Mouse (Mus musculus): ENCODE data around the gene Cox19.

Gene Cox19

DNA sequence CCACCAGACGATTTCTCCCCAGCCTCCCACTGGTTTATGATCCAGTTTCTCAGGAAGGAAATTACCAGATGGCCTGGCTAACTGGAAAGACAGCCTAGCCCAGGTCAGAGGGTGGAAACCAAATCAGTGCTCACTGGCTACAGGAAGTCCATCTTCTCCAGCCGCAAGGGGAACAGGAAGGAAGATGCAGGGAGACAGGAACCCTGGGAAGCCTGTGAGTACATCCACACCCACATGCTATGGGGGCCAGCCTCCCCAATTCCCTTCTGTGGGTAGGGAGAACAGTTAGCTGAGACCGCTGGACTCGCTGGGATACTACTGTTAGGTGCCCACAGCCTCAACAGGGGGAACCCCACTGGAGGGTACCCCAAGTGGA, 37.0 kb upstream of the Cox19 start:
- no peak for DNase-seq (ENCODE audit: low read depth, low spot score)
- no peaks in the 10 kb centered on the region for H3K27me3 ChIP-seq (ENCODE audit: control insufficient read depth, insufficient read depth, low read length, poor library complexity, severe bottlenecking)
- peaks cover 4% of the 10 kb centered on the region for H3K36me3 ChIP-seq (ENCODE audit: control insufficient read depth, insufficient read depth, low read length, poor library complexity, severe bottlenecking)

DNA sequence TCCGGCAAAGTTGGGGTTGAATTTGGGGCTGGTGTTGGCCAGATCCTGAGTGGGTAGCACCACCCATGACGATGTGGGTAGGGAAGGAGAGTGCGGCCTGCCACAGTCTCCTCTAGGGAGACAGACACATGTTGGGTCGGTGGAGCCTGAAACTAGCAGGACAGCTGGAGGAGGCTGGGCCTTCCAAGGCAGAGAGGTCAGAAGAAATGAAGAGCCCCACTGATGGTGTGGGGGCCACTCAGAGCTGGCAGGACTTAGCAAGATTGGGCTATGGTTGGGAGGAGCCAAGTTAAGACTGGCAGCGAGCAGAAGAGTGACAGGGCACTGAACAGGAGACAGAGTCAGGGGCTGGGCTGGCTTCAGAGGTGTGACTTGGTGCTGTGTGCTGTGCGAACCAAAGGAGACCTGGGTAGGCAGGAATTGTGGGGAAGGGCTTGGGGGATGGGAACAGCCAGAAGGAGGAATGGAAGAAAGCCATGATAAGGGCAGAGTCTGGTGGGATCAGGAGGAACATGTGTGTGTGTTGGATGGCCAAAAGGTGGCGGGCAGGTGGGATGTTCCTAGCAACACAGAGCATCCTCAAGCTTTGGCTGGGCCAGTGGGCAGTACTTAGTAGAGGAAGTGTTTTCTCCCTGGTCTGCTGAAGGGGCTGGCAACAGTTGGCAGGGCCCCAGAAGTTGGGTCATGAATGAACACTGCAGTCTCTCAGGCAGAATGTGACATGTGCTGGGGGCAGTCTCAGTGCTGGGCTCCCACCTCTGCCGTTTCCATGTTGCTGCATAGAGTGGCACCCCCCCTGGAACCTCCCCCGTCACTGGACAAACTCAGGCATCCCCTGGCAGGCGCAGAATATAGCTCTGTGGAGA, 36.3 kb upstream of the Cox19 start:
- DNase-seq (ENCODE audit: low read depth, low spot score): no peak
- Histone ChIP-seq H3K27me3 (ENCODE audit: control insufficient read depth, insufficient read depth, low read length, poor library complexity, severe bottlenecking) (no peaks in the 10 kb centered on the region), H3K36me3 (ENCODE audit: control insufficient read depth, insufficient read depth, low read length, poor library complexity, severe bottlenecking) (no peaks in the 10 kb centered on the region; the same call in 1 of the 2 replicates)

DNA sequence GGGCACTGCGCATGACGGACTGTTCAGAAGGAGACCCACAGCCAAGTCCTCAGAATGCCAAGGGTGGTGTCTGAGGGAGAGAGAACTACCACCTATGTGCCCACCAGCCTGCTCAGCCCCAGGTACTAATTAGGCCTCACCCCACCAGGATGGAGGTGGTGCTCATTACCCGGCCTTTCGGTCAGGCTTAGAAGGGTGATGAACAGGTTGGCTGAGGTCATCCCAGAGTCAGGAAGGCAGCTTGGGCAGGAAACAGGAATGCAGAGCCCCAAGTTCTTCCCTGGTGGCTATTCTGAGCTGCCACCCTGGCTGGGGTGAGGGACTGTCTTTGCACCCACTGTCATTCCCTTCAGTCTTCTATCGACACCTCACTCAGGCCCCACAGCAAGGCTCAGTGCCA, 34.8 kb upstream of the Cox19 start:
- DNase-seq (ENCODE audit: low read depth, low spot score): no peak

DNA sequence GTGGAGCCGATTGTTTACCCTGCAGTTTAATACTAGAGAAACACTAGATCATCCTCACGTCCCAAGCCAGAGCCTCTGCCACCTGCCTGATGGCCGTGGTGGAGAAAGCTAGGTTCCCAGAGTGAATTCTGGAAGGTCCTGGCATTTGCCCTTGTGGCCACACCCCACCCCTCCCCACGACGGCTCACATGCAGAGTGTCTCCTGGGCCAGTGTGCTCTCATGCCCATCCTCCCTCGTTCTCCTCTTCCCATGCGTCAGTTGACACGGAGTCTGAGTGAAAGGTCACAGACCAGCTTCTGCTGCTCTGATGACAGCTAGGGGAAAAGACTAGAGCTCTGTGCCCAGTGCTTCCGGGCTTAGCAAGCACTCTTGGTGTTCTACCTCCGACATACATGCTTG, 33.3 kb upstream of the Cox19 start:
- no peaks in the 10 kb centered on the region for H3K27me3 ChIP-seq (ENCODE audit: control insufficient read depth, insufficient read depth, low read length, poor library complexity, severe bottlenecking)
- no peaks in the 10 kb centered on the region; the same call in 1 of the 2 replicates for H3K36me3 ChIP-seq (ENCODE audit: control insufficient read depth, insufficient read depth, low read length, poor library complexity, severe bottlenecking)
- no peak for DNase-seq (ENCODE audit: low read depth, low spot score)

More for the DNA sequence above, 34.8 kb upstream of the Cox19 start:
- Histone ChIP-seq H3K36me3 (ENCODE audit: control insufficient read depth, insufficient read depth, low read length, poor library complexity, severe bottlenecking) (no peaks in the 10 kb centered on the region; the same call in 1 of the 2 replicates), H3K27me3 (ENCODE audit: control insufficient read depth, insufficient read depth, low read length, poor library complexity, severe bottlenecking) (no peaks in the 10 kb centered on the region)

DNA sequence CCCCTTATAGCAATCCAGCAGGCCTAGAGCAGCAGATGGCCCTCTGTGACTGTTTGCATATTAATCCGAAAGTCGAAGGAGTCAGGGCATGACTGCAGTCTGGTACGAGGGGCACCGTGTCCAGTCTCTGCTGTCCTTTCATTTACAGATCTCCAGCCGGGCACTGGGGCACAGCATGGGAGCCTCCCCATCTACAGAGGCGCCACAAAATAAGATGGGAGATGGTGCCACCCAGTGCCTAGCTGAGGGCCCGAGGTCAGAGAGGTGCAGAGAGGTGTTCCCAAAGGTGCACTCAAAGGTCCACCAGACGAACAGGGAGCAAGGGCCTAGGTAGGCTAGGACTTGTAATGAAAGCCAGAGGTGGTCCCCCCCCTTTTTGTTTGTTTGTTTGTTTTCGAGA, 32.0 kb upstream of the Cox19 start:
- Histone ChIP-seq H3K27me3 (ENCODE audit: control insufficient read depth, insufficient read depth, low read length, poor library complexity, severe bottlenecking) (no peaks in the 10 kb centered on the region), H3K36me3 (ENCODE audit: control insufficient read depth, insufficient read depth, low read length, poor library complexity, severe bottlenecking) (no peaks in the 10 kb centered on the region; the same call in 1 of the 2 replicates)
- DNase-seq (ENCODE audit: low read depth, low spot score): no peak

DNA sequence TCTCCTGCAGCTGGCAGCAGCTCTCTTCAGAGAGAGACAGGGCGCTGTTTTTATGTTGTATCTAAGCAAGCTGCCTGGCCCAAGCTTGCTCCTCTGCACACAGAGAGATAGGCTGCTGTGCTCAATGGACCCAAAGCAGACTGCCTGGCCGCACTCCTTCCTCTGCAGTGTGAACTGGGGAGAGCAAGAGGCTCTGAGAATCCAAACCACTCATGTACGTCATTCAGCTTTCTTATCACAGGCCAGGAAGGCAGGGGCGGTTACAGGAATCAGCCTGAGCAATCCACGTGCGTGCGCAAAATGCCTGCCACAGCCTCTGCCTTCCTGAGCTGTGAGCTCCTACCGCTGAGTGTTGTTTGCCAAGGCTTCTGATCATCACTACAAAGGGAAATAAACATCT, 31.5 kb upstream of the Cox19 start:
- no peaks in the 10 kb centered on the region; the same call in 1 of the 2 replicates for H3K36me3 ChIP-seq (ENCODE audit: control insufficient read depth, insufficient read depth, low read length, poor library complexity, severe bottlenecking)
- no peaks in the 10 kb centered on the region for H3K27me3 ChIP-seq (ENCODE audit: control insufficient read depth, insufficient read depth, low read length, poor library complexity, severe bottlenecking)
- DNase-seq (ENCODE audit: low read depth, low spot score): peak; percentile 49

DNA sequence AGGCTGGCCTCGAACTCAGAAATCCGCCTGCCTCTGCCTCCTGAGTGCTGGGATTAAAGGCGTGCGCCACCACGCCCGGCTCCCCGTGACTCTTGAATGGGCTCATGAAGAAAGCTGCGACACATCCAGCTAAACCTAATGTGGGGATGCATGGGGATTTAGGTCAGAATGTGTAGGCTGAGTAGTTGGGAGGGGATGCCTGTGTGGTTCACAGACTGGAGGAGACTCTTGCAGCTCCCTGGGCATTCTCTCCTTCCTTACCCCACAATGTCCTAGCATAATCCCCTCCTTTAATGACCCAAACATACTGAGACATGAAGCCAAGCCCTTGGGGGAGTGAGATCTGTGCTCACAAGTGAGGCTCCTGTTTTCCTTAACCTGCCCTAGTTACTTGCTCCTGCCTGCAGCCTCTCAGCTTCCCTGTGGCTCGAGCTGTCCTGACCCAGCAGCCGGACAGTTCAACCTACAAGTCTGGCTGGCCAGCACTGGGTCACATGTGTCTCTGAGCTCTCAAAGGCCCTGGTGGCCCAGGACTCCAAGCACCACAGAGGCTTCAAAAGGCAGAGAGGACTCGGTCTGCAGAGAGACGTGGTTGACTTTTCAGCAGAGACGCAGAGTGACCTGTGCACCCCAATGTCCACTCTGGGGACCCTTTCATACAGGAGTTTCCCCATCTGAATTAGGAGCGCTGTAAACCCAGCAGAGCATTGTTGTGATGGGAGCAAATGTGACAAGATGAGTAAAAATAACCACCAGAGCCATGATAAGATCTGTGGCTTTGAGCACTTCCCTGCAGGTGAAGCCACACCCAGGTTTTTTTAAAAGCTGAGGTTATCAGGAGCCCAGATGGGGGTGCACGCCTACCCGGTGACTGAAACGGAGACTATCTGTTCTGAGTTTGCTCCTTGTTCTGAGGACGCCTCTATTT, 30.6 kb upstream of the Cox19 start:
- peak; percentile 57 for DNase-seq (ENCODE audit: low read depth, low spot score)
- Histone ChIP-seq H3K36me3 (ENCODE audit: control insufficient read depth, insufficient read depth, low read length, poor library complexity, severe bottlenecking) (no peaks in the 10 kb centered on the region; the same call in 1 of the 2 replicates), H3K27me3 (ENCODE audit: control insufficient read depth, insufficient read depth, low read length, poor library complexity, severe bottlenecking) (no peaks in the 10 kb centered on the region)

DNA sequence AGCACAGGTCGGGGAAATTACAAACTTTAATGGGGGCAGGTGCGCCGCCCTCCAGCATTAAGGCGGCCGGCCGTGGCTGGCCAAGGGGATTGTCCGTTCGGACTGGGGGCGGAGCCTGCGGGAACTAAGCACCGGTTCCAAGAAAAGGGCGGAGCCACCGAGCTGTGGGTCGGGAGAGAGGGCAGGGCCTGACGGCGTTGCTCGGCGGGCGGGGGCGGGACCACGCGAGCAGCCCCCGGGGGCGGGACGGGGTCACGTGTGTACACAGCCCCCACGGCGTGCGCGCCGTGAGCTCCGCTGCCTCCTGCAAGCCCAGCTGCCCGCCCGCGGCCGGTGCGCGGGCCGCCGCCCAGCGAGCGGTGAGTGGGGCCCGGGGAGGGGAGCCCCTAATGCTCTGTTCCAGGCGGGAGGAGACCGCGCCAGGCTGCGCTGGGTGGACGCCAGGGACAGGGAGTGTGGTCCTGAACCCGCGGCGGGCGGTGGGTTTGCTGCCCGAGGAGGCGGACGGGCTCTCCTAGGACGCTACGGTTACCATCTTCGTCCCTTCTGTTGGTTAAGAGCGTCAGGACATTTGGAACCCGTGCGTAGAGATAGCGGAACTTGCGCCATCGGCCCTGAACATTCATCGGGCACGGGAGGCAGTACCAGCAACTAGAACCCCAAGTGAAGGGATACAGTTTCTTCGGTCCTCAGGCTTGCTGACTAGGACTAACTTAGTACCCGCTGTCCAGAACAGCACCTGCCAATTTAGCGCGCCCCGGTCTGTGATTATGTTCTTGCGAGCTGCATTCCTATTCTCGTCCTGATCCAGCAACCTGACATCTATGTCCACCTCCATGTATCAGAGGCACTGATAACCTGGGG, 29.4 kb upstream of the Cox19 start:
- peak; percentile 85 for DNase-seq (ENCODE audit: low read depth, low spot score)
- Histone ChIP-seq H3K36me3 (ENCODE audit: control insufficient read depth, insufficient read depth, low read length, poor library complexity, severe bottlenecking) (no peaks in the 10 kb centered on the region), H3K27me3 (ENCODE audit: control insufficient read depth, insufficient read depth, low read length, poor library complexity, severe bottlenecking) (no peaks in the 10 kb centered on the region)

DNA sequence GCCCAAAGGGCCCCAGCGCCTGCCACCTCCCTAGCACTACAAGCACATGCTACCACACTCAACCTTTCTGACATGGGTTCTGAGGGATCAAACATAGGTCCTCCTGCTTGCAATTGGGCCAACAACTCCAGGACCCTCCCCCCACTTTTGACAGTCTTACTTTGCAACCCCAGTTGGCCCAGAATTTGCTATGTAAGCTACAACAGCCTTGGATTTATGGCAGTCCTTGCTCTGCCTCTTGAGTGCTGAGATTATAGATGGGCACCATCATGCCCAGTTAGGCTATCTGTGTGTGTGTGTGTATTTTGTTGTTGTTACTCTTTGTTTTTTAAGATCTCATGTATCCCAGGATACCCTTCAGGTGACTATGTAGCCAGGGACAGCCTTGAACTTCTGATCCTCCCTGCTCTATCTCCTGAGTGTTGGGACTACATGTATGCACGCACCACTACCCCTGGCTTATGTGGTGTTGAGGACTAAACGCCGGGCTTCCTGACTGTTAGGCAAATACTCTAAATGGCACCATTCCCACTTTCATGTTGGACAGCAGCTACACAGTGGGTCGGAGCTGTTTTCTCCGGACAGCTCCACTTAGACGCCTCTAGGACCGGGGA, 28.7 kb upstream of the Cox19 start:
- no peak for DNase-seq (ENCODE audit: low read depth, low spot score)
- no peaks in the 10 kb centered on the region for H3K27me3 ChIP-seq (ENCODE audit: control insufficient read depth, insufficient read depth, low read length, poor library complexity, severe bottlenecking)
- no peaks in the 10 kb centered on the region for H3K36me3 ChIP-seq (ENCODE audit: control insufficient read depth, insufficient read depth, low read length, poor library complexity, severe bottlenecking)

DNA sequence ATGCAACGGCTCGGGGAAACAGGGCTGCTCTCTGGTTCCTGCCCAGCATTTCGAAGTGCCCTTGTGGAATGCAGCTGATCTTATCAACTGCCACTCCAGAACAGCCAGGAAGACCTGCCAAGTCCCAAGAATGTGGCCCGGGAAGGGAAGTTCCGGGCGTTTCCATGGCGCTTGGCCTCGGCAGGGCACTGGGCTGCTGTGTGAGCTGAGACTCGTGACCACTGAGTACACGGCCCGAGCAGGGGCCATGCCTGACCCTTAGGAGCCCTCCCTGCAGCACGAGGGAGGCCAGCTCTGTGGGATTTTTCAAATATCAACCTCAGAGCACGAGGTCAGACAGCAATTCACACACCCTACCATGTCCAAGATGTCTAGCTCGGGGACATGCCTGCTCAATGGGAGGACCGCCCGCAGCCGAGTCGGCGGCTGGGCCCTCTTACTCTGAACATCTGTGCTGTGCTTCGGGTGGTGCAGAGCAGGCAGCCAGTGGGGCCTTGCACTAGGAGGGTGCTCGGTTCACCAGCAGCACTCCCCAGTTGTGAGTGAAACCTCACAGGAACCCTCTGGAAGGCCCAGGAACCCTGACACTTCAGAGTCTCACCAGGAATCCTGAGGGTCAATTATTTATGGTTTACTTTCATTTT, 27.9 kb upstream of the Cox19 start:
- Histone ChIP-seq H3K36me3 (ENCODE audit: control insufficient read depth, insufficient read depth, low read length, poor library complexity, severe bottlenecking) (no peaks in the 10 kb centered on the region), H3K27me3 (ENCODE audit: control insufficient read depth, insufficient read depth, low read length, poor library complexity, severe bottlenecking) (no peaks in the 10 kb centered on the region)
- no peak for DNase-seq (ENCODE audit: low read depth, low spot score)

DNA sequence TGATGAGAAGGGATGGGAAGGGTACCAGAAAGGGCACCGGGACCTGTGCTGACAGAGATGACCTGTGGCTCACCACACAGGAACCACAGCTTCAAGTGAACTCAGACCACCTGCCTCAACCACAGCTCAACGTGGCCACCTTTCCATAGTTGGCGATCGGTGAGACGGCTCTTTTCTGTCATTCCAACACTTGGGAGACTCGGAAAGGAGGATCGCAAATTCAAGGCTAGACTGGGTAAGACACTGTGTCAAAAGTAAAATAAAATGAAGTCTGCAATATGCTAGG, 27.0 kb upstream of the Cox19 start:
- no peaks in the 10 kb centered on the region for H3K27me3 ChIP-seq (ENCODE audit: control insufficient read depth, insufficient read depth, low read length, poor library complexity, severe bottlenecking)
- no peak for DNase-seq (ENCODE audit: low read depth, low spot score)
- no peaks in the 10 kb centered on the region for H3K36me3 ChIP-seq (ENCODE audit: control insufficient read depth, insufficient read depth, low read length, poor library complexity, severe bottlenecking)

DNA sequence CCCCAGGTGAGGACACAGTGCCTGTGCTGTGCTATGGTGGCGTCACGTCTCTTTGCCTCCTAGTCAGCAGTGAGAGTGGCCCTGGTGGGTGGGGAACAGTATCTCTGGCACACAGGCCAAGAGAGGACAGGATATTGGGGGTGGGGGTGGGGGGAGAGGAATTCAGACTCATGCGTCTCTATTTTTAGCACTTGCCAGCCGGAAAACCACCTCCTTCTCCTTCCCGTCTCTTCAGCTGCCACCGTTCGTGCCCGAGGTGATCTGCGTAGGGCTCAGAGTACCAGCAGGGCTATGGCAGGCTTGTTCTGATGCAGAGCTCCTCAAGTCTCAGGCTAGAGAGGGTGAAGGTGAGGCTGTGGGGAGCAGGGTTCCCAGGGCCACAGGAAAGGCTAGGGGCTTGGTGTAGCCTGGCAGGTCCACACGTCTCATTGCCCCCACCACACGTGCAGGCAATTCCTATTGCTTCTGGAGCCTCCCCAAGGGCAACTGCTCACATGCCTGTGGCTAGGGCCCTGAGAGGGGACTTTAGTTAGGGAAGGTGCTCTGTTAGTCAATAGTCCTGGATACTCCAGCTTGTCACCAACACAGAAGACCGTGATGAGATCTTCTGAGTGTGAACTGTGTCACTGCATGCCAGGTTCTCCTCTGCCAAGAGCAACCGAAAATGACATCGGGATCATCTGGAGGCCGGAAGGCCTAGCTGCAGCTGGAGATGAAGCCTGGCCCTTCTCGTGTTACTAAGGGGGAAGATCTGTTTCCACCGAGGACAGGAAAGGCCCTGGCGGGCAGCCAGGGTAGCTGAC, 26.5 kb upstream of the Cox19 start, which contains the start of gene Gpr146:
Gpr146 (plus strand) TSS at position 230 of the 803 bp plus-strand sequence.
- no peak for DNase-seq (ENCODE audit: low read depth, low spot score)
- Histone ChIP-seq H3K27me3 (ENCODE audit: control insufficient read depth, insufficient read depth, low read length, poor library complexity, severe bottlenecking) (no peaks in the 10 kb centered on the region), H3K36me3 (ENCODE audit: control insufficient read depth, insufficient read depth, low read length, poor library complexity, severe bottlenecking) (no peaks in the 10 kb centered on the region)

DNA sequence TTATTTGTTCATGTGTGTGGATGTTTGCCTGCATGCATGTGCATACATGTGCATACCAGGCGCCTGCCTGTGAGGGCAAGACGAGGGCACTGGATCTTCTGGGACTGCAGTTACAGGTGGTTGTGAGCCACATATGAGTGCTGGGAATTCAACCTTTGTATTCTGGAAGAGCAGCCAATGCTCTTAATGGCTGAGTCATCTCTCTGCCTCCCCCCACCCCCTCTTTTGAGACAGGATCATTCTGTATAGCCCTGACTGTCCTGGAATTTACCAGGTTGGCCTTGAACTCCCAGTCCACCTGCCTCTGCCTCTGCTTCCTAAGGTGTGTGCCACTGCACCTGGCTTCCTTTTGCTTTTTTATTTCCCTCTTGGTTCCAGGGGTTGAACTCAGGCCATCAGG, 23.6 kb upstream of the Cox19 start:
- no peak for DNase-seq (ENCODE audit: low read depth, low spot score)
- Histone ChIP-seq H3K27me3 (ENCODE audit: control insufficient read depth, insufficient read depth, low read length, poor library complexity, severe bottlenecking) (no peaks in the 10 kb centered on the region), H3K36me3 (ENCODE audit: control insufficient read depth, insufficient read depth, low read length, poor library complexity, severe bottlenecking) (no peaks in the 10 kb centered on the region)

Measured in splenic B cell, adult 2 months (primary cell).